Mouse (Mus musculus): ENCODE results near the gene Acox3. TPM values are rescaled to one million over a fixed set of nuclear protein-coding genes. Genes with fewer than 3 reads are reported as not detected.

Acox3 gene
- polyA plus RNA-seq, 1 experiment from 2014 or later = 16.3 TPM

Other genes with a start within 250 kb of the Acox3 start
- 15.5 and 17.3 TPM in 2 replicates for gene Hmx1, start 193.9 kb upstream of the Acox3 start, polyA plus RNA-seq (2016; fragmentation: Nextera tagmentation; extraction: Ambion mirVana)
- gene Cpz, start 57.3 kb upstream of the Acox3 start, polyA plus RNA-seq (2016; fragmentation: Nextera tagmentation; extraction: Ambion mirVana) = 6.4 TPM in 2 replicates
- gene Trmt44, start 8.0 kb upstream of the Acox3 start, polyA plus RNA-seq (2016; fragmentation: Nextera tagmentation; extraction: Ambion mirVana) = 8.4 and 9.4 TPM in 2 replicates
- 7.3 and 9.7 TPM in 2 replicates for gene Htra3, start 96.7 kb downstream of the Acox3 start, polyA plus RNA-seq (2016; fragmentation: Nextera tagmentation; extraction: Ambion mirVana)
- 4.0 and 4.7 TPM in 2 replicates for gene Sh3tc1, start 156.9 kb downstream of the Acox3 start, polyA plus RNA-seq (2016; fragmentation: Nextera tagmentation; extraction: Ambion mirVana)
- 3.7 and 3.9 TPM in 2 replicates for gene Ablim2, start 174.8 kb downstream of the Acox3 start, polyA plus RNA-seq (2016; fragmentation: Nextera tagmentation; extraction: Ambion mirVana)